Mouse (Mus musculus) small intestine, adult 2 months (tissue): ENCODE results near the gene Ttc28. TPM values are rescaled to one million over a fixed set of nuclear protein-coding genes. Genes with fewer than 3 reads are reported as not detected.

Experiments used
- H3K27ac ChIP-seq: fragments of 200-500 bp; 2 replicates; pipeline ENCODE4 v1.5.1; 2012; ENCODE audit warnings: low read depth, low read length, control low read depth, inconsistent platforms; ENCODE audit not compliant: insufficient read depth
- H3K27me3 ChIP-seq: fragments of 200-500 bp; 2 replicates; pipeline ENCODE4 v1.6.1; 2012; ENCODE audit warnings: mild to moderate bottlenecking, moderate library complexity, low read length, inconsistent platforms; ENCODE audit not compliant: control insufficient read depth, insufficient read depth
- H3K36me3 ChIP-seq: fragments of 200-500 bp; 2 replicates; pipeline ENCODE4 v1.6.1; 2012; ENCODE audit warnings: mild to moderate bottlenecking, low read length, control low read depth, inconsistent platforms; ENCODE audit not compliant: control insufficient read depth, insufficient read depth
- H3K4me1 ChIP-seq: fragments of 200-500 bp; 2 replicates; pipeline ENCODE4 v1.6.1; 2012; ENCODE audit warnings: low read length, inconsistent platforms, mixed read lengths; ENCODE audit not compliant: control insufficient read depth, insufficient read depth, insufficient read length
- H3K4me3 ChIP-seq: fragments of 200-500 bp; 2 replicates; pipeline ENCODE4 v1.5.1; 2012; ENCODE audit warnings: low read depth, mild to moderate bottlenecking, control low read depth, inconsistent platforms, low read length, moderate library complexity
- CTCF ChIP-seq: fragments of 200-500 bp; IDR thresholded peaks from 2 replicates; pipeline ENCODE4 v1.5.1; 2012; ENCODE audit warnings: low read depth, mild to moderate bottlenecking, control low read depth, inconsistent platforms, low read length, moderate library complexity, mixed read lengths; ENCODE audit not compliant: insufficient replicate concordance, insufficient read length; ENCODE audit errors: extremely low read depth
- POLR2A ChIP-seq: fragments of 200-500 bp; IDR thresholded peaks from 2 replicates; pipeline ENCODE4 v1.6.1; 2012; ENCODE audit warnings: low read depth, mild to moderate bottlenecking, control low read depth, inconsistent platforms, low read length, moderate library complexity
- WGBS: fragments of 180-500 bp; shearing (Covaris S2); methylation state at CpG from one replicate; pipeline ENCODE4 v1.1.7; 2018; 5-methylcytosine and 5-hydroxymethylcytosine counted together
- polyA plus RNA-seq: library from polyadenylated mRNA; depleted of rRNA; stranded (reverse); fragments of >200 nt; gene quantifications from 2 replicates; pipeline ENCODE4 v1.2.3, GENCODE M21; 2012

The Ttc28 gene
- polyA plus RNA-seq, 1 experiment, result 3.2 TPM

DNA sequence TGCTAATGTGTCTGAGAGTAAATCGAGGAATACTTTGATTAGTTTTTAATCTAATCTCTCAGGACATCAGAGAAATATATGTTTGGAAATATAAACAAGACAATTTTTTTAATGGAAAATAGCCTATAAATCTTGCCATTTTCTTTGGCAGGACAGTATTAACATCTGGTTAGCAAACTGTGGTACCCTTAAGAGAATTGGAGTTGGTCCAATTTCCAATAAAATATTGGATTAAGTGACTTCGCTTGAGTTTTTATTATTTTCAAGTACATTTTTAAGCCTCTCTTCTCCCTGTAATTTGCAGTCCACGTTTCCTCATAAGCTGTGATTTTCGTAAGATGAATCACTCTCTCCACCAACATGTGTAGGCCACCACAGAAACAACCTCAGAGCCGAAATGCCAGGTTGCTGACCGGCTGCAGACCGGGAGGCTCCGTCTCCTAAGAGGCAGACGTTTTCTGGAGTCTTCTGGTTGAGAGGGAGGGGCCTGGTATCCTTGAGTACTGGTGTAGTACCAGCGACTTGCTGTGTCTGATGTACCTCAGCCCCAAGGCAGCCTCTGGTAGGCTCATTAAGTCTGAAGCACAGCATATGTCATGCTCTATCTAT is 153.2 kb downstream of the Ttc28 start:
- H3K36me3 ChIP-seq, result no peaks in the 10 kb centered on the region
- no peaks in the 10 kb centered on the region for H3K4me1 ChIP-seq
- no peak overlapping the region for H3K27ac ChIP-seq
- TF ChIP-seq POLR2A (no peak), CTCF (no peak)
- 73% methylated on average over 10 of the region's 10 CpGs for WGBS
- H3K4me3 ChIP-seq, result no peak overlapping the region
- no peaks in the 10 kb centered on the region for H3K27me3 ChIP-seq

DNA sequence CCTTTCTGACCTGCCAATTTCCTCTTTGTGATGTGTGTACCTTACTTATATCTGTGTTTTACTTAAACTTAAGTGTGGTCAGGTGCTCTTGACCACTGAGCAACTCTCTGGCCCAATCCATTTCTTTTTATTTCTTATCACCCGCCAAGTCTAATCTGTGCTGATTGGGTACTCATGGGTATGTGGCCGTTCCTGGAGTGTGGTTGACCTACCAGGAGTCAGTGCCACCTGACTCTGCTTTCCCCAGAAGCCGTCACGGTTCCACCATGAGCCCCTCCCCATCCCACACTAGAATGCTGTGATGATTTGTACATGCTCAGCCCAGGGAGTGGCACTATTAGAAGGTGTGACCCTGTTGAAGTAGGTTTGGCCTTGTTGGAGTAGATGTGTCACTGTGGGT is 153.9 kb downstream of the Ttc28 start:
- H3K27me3 ChIP-seq, result no peaks in the 10 kb centered on the region
- H3K36me3 ChIP-seq, result no peaks in the 10 kb centered on the region
- no peak overlapping the region for H3K27ac ChIP-seq
- no peaks in the 10 kb centered on the region for H3K4me1 ChIP-seq
- H3K4me3 ChIP-seq, result no peak overlapping the region
- no peak for TF ChIP-seq CTCF
- 57% methylated on average over 4 of the region's 4 CpGs for WGBS

DNA sequence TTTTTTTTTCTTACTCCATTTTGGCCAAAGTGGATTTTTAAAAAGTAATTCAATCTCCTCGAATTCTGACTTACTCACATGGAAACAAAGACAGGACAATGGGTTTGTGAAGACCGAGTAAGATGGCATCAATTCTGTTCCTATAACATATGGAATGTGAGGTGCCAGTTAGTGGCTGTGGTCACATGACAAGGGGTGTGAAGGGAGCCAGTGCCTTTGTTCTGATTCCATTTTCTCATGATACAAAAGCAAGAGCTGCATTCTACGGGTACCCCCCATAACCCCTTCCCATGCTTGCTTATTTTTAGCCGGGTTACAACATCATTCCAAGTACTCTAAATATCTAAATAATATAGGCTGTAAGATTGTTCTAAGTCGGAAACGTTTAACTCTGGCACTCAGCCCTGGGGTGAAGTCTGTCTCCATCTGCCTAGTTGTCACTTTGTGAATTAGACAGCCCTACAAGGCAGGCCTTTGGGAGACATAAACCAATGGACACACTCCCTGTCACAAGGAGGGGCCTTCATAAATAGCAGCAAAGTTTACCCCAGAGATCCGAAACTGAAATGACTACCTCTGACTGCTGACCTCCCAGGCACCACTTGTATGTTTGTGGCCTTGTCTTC is 157.6 kb downstream of the Ttc28 start:
- no peak overlapping the region for H3K4me3 ChIP-seq
- no peaks in the 10 kb centered on the region for H3K4me1 ChIP-seq
- no peaks in the 10 kb centered on the region for H3K27me3 ChIP-seq
- TF ChIP-seq CTCF (no peak), POLR2A (no peak)
- 78% methylated on average over 7 of the region's 7 CpGs for WGBS
- no peak overlapping the region for H3K27ac ChIP-seq
- H3K36me3 ChIP-seq, result no peaks in the 10 kb centered on the region

DNA sequence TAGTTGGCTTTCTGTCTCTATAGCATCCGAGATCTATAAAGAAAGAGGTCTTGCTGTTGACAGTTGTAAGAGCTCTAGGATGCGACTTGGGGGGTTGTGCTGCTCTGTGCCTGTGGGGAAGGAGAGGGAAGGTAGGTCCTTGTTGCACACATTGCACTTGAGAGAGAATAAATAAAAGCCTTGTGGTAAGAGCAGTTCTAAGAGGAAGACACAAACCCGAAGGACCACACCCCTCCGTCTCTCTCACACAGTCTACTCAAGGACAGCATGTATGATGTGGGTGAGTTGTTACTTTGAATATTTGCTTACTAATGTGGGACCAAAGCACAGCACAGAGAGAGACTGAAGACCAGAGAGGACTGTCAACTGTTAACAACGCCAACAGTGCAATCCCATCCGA is 160.2 kb downstream of the Ttc28 start:
- H3K27me3 ChIP-seq, result no peaks in the 10 kb centered on the region
- no peaks in the 10 kb centered on the region for H3K36me3 ChIP-seq
- 54% methylated on average over 6 of the region's 6 CpGs for WGBS
- no peak overlapping the region for H3K27ac ChIP-seq
- H3K4me3 ChIP-seq, result no peak overlapping the region
- no peaks in the 10 kb centered on the region for H3K4me1 ChIP-seq
- TF ChIP-seq CTCF, result no peak
- no peak for TF ChIP-seq POLR2A

DNA sequence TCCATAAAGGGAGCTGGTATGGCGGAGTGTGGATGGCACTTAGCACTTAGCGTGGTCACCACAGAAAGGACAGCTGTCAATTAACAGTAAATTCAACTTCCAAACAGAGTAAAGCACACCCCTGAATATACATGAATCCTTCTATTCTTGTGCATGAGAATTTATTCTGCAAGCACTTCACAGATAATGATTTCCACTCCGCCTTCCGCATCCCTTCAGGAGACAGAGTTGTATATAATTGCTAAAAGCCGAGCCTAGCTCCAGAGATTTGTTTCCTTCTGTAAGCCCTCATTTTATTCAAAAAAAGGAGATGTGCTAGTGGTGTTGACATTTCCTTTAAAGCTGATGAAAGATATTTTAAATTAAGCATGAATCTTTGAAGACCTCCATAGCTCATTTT is 162.3 kb downstream of the Ttc28 start:
- H3K4me1 ChIP-seq, result no peaks in the 10 kb centered on the region
- H3K36me3 ChIP-seq, result no peaks in the 10 kb centered on the region
- WGBS, result 87% methylated on average over 5 of the region's 5 CpGs
- no peak overlapping the region for H3K27ac ChIP-seq
- TF ChIP-seq POLR2A, result no peak
- no peak for TF ChIP-seq CTCF
- no peaks in the 10 kb centered on the region for H3K27me3 ChIP-seq
- H3K4me3 ChIP-seq, result no peak overlapping the region

DNA sequence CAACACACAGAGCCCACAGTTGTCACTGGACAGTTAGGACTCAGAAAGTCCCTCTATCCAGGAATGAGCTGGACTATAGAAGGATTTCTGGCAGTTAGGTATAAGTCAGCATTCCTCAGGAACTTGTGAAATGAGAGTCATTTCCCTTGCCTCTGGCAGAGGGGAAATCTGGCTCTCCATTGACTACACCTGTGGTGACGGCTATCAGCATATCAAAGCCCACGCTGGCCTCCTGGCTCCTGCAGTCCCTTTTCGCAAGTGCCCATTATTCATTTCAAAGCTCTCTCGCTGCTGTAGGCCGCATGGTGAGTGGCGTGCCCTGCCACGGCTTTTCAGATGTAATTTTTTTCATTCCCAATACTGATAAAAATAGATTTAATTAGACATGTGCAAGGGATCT is 164.6 kb downstream of the Ttc28 start:
- Histone ChIP-seq H3K27ac (no peak overlapping the region), H3K36me3 (no peaks in the 10 kb centered on the region), H3K4me1 (no peaks in the 10 kb centered on the region), H3K27me3 (no peaks in the 10 kb centered on the region), H3K4me3 (no peak overlapping the region)
- 79% methylated on average over 7 of the region's 7 CpGs for WGBS
- TF ChIP-seq CTCF (no peak), POLR2A (no peak)

DNA sequence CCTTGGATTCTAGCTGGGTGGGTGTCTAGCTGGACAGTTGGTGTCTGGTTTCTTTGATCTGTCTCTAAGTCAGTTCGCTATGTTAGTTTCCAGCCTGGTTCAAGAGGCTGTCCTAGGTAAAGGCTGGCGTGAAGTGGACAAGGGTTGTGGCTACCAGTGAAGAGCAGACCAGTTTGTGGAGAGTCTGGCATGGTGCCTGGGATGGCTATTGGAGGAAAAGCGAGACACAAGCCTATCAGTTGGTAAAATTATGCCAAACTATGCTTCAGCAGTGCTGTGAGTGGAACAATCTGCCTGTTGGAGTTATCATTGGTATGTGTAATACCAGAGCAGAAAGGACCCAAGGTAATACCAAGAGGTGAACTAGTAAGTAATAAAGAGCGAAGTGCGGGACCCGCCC is 166.8 kb downstream of the Ttc28 start:
- H3K27me3 ChIP-seq, result no peaks in the 10 kb centered on the region
- no peaks in the 10 kb centered on the region; the same call in 1 of the 2 replicates for H3K4me1 ChIP-seq
- TF ChIP-seq POLR2A, result no peak
- TF ChIP-seq CTCF, result no peak
- H3K36me3 ChIP-seq, result no peaks in the 10 kb centered on the region
- 70% methylated on average over 6 of the region's 6 CpGs for WGBS
- H3K27ac ChIP-seq, result no peak overlapping the region
- no peak overlapping the region for H3K4me3 ChIP-seq
